Mouse (Mus musculus) lung, embryonic 16.5 days (tissue): Measurements from ENCODE around the gene Hist1h4h. TPM values are rescaled to one million over a fixed set of nuclear protein-coding genes. Genes with fewer than 3 reads are reported as not detected.

Experiments
- ATAC-seq: fragments of 200-750 bp; cut with Nextera tagmentation; 2 replicates; pipeline ENCODE4 v1.8.0; 2017; ENCODE audit warnings: low read depth, mild to moderate bottlenecking, moderate library complexity
- H3K27ac ChIP-seq: fragments of 300-500 bp; sonication (generic); 2 replicates; pipeline ENCODE4 v1.5.1; 2014; ENCODE audit warnings: mild to moderate bottlenecking, control low read depth, low read length
- H3K27me3 ChIP-seq: fragments of 300-500 bp; sonication (generic); 2 replicates; pipeline ENCODE4 v1.6.1; 2014; ENCODE audit warnings: low read depth, low read length, mixed read lengths; ENCODE audit not compliant: control insufficient read depth, insufficient read depth
- H3K36me3 ChIP-seq: fragments of 300-500 bp; sonication (generic); 2 replicates; pipeline ENCODE4 v1.6.1; 2014; ENCODE audit warnings: low read length; ENCODE audit not compliant: control insufficient read depth, insufficient read depth
- H3K4me1 ChIP-seq: fragments of 300-500 bp; sonication (generic); replicated peaks from 2 replicates; pipeline ENCODE4 v1.6.1; 2014; ENCODE audit warnings: low read length, mixed read lengths; ENCODE audit not compliant: control insufficient read depth, insufficient read depth
- H3K4me2 ChIP-seq: fragments of 300-500 bp; sonication (generic); 2 replicates; pipeline ENCODE4 v1.6.1; 2014; ENCODE audit warnings: low read depth, low read length, control low read depth
- H3K4me3 ChIP-seq: fragments of 300-500 bp; sonication (generic); 2 replicates; pipeline ENCODE4 v1.5.1; 2014; ENCODE audit warnings: mild to moderate bottlenecking, low read length, control low read depth
- H3K9ac ChIP-seq: fragments of 300-500 bp; sonication (generic); 2 replicates; pipeline ENCODE4 v1.6.1; 2014; ENCODE audit warnings: low read length, control low read depth
- H3K9me3 ChIP-seq: fragments of 300-500 bp; sonication (generic); 2 replicates; pipeline ENCODE4 v1.6.1; 2016; ENCODE audit warnings: low read length; ENCODE audit not compliant: control insufficient read depth
- WGBS: fragments of 180-500 bp; shearing (Covaris S2); extraction: QIAGEN DNeasy Blood & Tissue Kit; methylation state at CpG from one replicate; pipeline ENCODE4 v1.1.7; 2014; 5-methylcytosine and 5-hydroxymethylcytosine counted together
- polyA plus RNA-seq: library from polyadenylated mRNA; unstranded; fragments of >200 nt; fragmentation: Nextera tagmentation; extraction: Ambion mirVana; gene quantifications from 2 replicates; pipeline ENCODE4 v1.2.1, GENCODE M21; 2015

Hist1h4h gene
- polyA plus RNA-seq, 1 experiment from 2014 or later, result 8.4 TPM

- WGBS, result 5% methylated on average over 19 of the region's 19 CpGs
- H3K27me3 ChIP-seq, result no peaks in the 10 kb centered on the region
- H3K36me3 ChIP-seq, result no peaks in the 10 kb centered on the region
- no peaks in the 10 kb centered on the region for H3K9me3 ChIP-seq
- H3K27ac ChIP-seq, result no peak overlapping the region
- H3K4me2 ChIP-seq, result peak overlapping the region; percentile 60
- H3K4me3 ChIP-seq, result peak overlapping the region; percentile 41
- peaks cover 15% of the 10 kb centered on the region; the same call in 1 of the 2 replicates for H3K4me1 ChIP-seq
- no peak for ATAC-seq
- H3K9ac ChIP-seq, result no peak overlapping the region
Observed at GRCm38 (mm10) chr13:23497656-23498321, 33.1 kb upstream of the Hist1h4h start.

- H3K4me1 ChIP-seq, result peaks cover 15% of the 10 kb centered on the region; the same call in 1 of the 2 replicates
- H3K4me3 ChIP-seq, result peak overlapping the region; percentile 41
- no peaks in the 10 kb centered on the region for H3K27me3 ChIP-seq
- peak overlapping the region; percentile 60 for H3K4me2 ChIP-seq
- no peaks in the 10 kb centered on the region for H3K9me3 ChIP-seq
- H3K36me3 ChIP-seq, result no peaks in the 10 kb centered on the region
- H3K9ac ChIP-seq, result peak overlapping the region; percentile 43
- H3K27ac ChIP-seq, result no peak overlapping the region
- ATAC-seq, result peak; percentile 62
- 8% methylated on average over 10 of the region's 10 CpGs for WGBS
Observed at GRCm38 (mm10) chr13:23498653-23499052, 32.2 kb upstream of the Hist1h4h start.

- Histone ChIP-seq H3K9me3 (no peaks in the 10 kb centered on the region), H3K4me3 (no peak overlapping the region), H3K9ac (no peak overlapping the region), H3K4me2 (no peak overlapping the region), H3K27ac (no peak overlapping the region), H3K27me3 (no peaks in the 10 kb centered on the region), H3K36me3 (no peaks in the 10 kb centered on the region), H3K4me1 (peaks cover 15% of the 10 kb centered on the region; the same call in 1 of the 2 replicates)
- no peak for ATAC-seq
- WGBS, result 22% methylated on average over 7 of the region's 7 CpGs
Observed at GRCm38 (mm10) chr13:23499943-23500342, 30.9 kb upstream of the Hist1h4h start.

- Histone ChIP-seq H3K27ac (no peak overlapping the region), H3K4me2 (no peak overlapping the region), H3K36me3 (no peaks in the 10 kb centered on the region), H3K4me3 (no peak overlapping the region), H3K27me3 (no peaks in the 10 kb centered on the region), H3K9me3 (no peaks in the 10 kb centered on the region), H3K4me1 (peaks cover 22% of the 10 kb centered on the region), H3K9ac (no peak overlapping the region)
- peak; percentile 48; the same call in 1 of the 2 replicates for ATAC-seq
- 4% methylated on average over 17 of the region's 17 CpGs for WGBS
Observed at GRCm38 (mm10) chr13:23500424-23501200, 30.2 kb upstream of the Hist1h4h start.

GRCm38 (mm10) chr13:23501511-23501910 is 29.3 kb upstream of the Hist1h4h start:
- WGBS, result 20% methylated on average over 5 of the region's 5 CpGs
- Histone ChIP-seq H3K4me1 (peaks cover 27% of the 10 kb centered on the region), H3K27me3 (no peaks in the 10 kb centered on the region), H3K9me3 (no peaks in the 10 kb centered on the region), H3K9ac (no peak overlapping the region), H3K27ac (no peak overlapping the region), H3K36me3 (no peaks in the 10 kb centered on the region), H3K4me2 (peak overlapping the region; percentile 39), H3K4me3 (no peak overlapping the region)
- ATAC-seq, result no peak

GRCm38 (mm10) chr13:23502031-23502567 is 28.8 kb upstream of the Hist1h4h start:
- no peak for ATAC-seq
- WGBS, result 37% methylated on average over 9 of the region's 9 CpGs
- Histone ChIP-seq H3K4me3 (no peak overlapping the region), H3K36me3 (no peaks in the 10 kb centered on the region), H3K4me1 (peaks cover 27% of the 10 kb centered on the region), H3K9me3 (no peaks in the 10 kb centered on the region), H3K27me3 (no peaks in the 10 kb centered on the region), H3K4me2 (peak overlapping the region; percentile 39; the same call in 1 of the 2 replicates), H3K9ac (no peak overlapping the region), H3K27ac (no peak overlapping the region)

- no peak overlapping the region for H3K27ac ChIP-seq
- H3K4me3 ChIP-seq, result no peak overlapping the region
- peaks cover 24% of the 10 kb centered on the region for H3K4me1 ChIP-seq
- no peaks in the 10 kb centered on the region for H3K9me3 ChIP-seq
- ATAC-seq, result no peak
- no peaks in the 10 kb centered on the region for H3K36me3 ChIP-seq
- no peaks in the 10 kb centered on the region for H3K27me3 ChIP-seq
- no peak overlapping the region for H3K9ac ChIP-seq
- H3K4me2 ChIP-seq, result no peak overlapping the region
- 53% methylated on average over 4 of the region's 4 CpGs for WGBS
Observed at GRCm38 (mm10) chr13:23502916-23503315, 27.9 kb upstream of the Hist1h4h start.

GRCm38 (mm10) chr13:23503797-23504196 is 27.1 kb upstream of the Hist1h4h start:
- peaks cover 17% of the 10 kb centered on the region for H3K4me1 ChIP-seq
- WGBS, result 2% methylated on average over 9 of the region's 9 CpGs
- no peaks in the 10 kb centered on the region for H3K27me3 ChIP-seq
- no peak overlapping the region for H3K27ac ChIP-seq
- ATAC-seq, result no peak
- H3K4me3 ChIP-seq, result no peak overlapping the region
- H3K9me3 ChIP-seq, result no peaks in the 10 kb centered on the region
- H3K4me2 ChIP-seq, result no peak overlapping the region
- H3K36me3 ChIP-seq, result no peaks in the 10 kb centered on the region
- no peak overlapping the region for H3K9ac ChIP-seq

GRCm38 (mm10) chr13:23505662-23506345 is 25.0 kb upstream of the Hist1h4h start:
- H3K27ac ChIP-seq, result no peak overlapping the region
- H3K36me3 ChIP-seq, result no peaks in the 10 kb centered on the region
- no peaks in the 10 kb centered on the region for H3K27me3 ChIP-seq
- no peaks in the 10 kb centered on the region for H3K9me3 ChIP-seq
- WGBS, result 14% methylated on average over 14 of the region's 14 CpGs
- no peak for ATAC-seq
- H3K9ac ChIP-seq, result peak overlapping the region; percentile 49
- H3K4me2 ChIP-seq, result peak overlapping the region; percentile 54
- peak overlapping the region; percentile 30; the same call in 1 of the 2 replicates for H3K4me3 ChIP-seq
- H3K4me1 ChIP-seq, result peaks cover 15% of the 10 kb centered on the region
